ENCODE assay signal across 10 mouse cellular contexts in the genomic region with DNA sequence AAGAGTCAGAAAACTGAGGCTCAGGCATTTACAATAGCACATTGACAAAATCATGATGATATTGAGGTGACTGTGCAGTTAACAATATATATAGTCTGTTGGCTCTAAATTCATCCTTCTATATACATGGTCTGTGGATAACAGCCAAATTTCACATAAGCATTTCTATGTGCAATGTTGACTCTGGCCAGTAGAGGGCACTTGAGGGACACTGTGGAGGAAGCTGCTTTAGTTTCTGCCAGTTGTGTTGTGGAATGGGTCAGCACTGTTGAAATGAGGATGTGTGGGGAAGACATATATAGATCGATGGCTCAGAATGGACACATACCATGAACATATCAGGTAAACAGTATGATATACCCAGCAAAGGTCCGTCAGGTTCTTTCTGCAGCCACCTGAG. TPM values are rescaled to one million over a fixed set of nuclear protein-coding genes. Genes with fewer than 3 reads are reported as not detected.
DNase-seq lines count a peak whose midpoint lies in the region; ATAC-seq and TF ChIP-seq lines count a peak whose summit lies in the region.
"Had no signal": no experiment of that assay in that cellular context is flagged by ENCODE, and none has a peak within 500 bp of the region (broad histone marks: within the 10 kb centered on the region; RNA-seq: fewer than 3 reads in every experiment).

No protein-coding gene starts in this region.

- no peak overlapping the region for H3K27ac ChIP-seq in kidney, adult 2 months (ENCODE audit: insufficient read depth, low read depth, low read length)
- H3K27ac ChIP-seq in kidney, embryonic 16.5 days (ENCODE audit: low read length) = no peak overlapping the region
- H3K27ac ChIP-seq: midbrain, embryonic 12.5 days had no signal

- DNase-seq in kidney, adult 2 months = peak; percentile 27
- peak; percentile 12 for DNase-seq in MEL-GATA-1-ER (ENCODE audit: extremely low read depth, low read depth)
- DNase-seq in brain, embryonic 14.5 days (ENCODE audit: low read depth) = peak; percentile 78
- peak; percentile 4 to 34 for DNase-seq in frontal cortex, postnatal 10 days (ENCODE audit: low spot score in 2 of 2)
- peak; percentile 5 for DNase-seq in layer of hippocampus, adult 9-11 months
- peak; percentile 22 for DNase-seq in retina, adult 2 months (ENCODE audit: low read depth, low spot score)
- no peak for DNase-seq in T-cell, adult 2 months (ENCODE audit: low spot score)

- H3K9ac ChIP-seq in kidney, embryonic 16.5 days (replicated peaks; ENCODE audit: low read length) = no peak overlapping the region
- H3K9ac ChIP-seq: midbrain, embryonic 12.5 days had no signal

- 69% methylated on average over 2 of the region's 2 CpGs for WGBS in kidney, adult 2 months
- WGBS in kidney, embryonic 16.5 days = 65% methylated on average over 2 of the region's 2 CpGs

- H3K36me3 ChIP-seq in kidney, adult 2 months (ENCODE audit: control insufficient read depth, insufficient read depth, low read length) = no peaks in the 10 kb centered on the region
- no peaks in the 10 kb centered on the region for H3K36me3 ChIP-seq in kidney, embryonic 16.5 days (ENCODE audit: insufficient read depth, low read length)
- H3K36me3 ChIP-seq: midbrain, embryonic 12.5 days had no signal

- no peaks in the 10 kb centered on the region for H3K27me3 ChIP-seq in kidney, adult 2 months (replicated peaks; ENCODE audit: control insufficient read depth, insufficient read depth, low read length)
- no peaks in the 10 kb centered on the region for H3K27me3 ChIP-seq in kidney, embryonic 16.5 days (ENCODE audit: insufficient read depth, low read length)
- H3K27me3 ChIP-seq: midbrain, embryonic 12.5 days had no signal

- TF ChIP-seq POLR2A in kidney, adult 2 months (IDR thresholded peaks at IDR 0.05; ENCODE audit: low read depth, low read length) = no peak
- TF ChIP-seq POLR2A in brain, embryonic 14.5 days (IDR thresholded peaks at IDR 0.05; ENCODE audit: borderline replicate concordance, extremely low read depth, insufficient read depth, insufficient read length, poor library complexity, severe bottlenecking) = no peak

- ATAC-seq in kidney, embryonic 16.5 days (ENCODE audit: low FRiP score, low TSS enrichment) = no peak

- H3K4me2 ChIP-seq in kidney, embryonic 16.5 days (replicated peaks; ENCODE audit: low read depth, low read length) = no peak overlapping the region
- H3K4me2 ChIP-seq: midbrain, embryonic 12.5 days had no signal

- H3K9me3 ChIP-seq in kidney, embryonic 16.5 days (ENCODE audit: low read length) = peaks cover 8% of the 10 kb centered on the region; the same call in 1 of the 2 replicates
- H3K9me3 ChIP-seq: midbrain, embryonic 12.5 days had no signal

- no peaks in the 10 kb centered on the region for H3K4me1 ChIP-seq in kidney, adult 2 months (ENCODE audit: control insufficient read depth, insufficient read depth, low read length)
- no peaks in the 10 kb centered on the region for H3K4me1 ChIP-seq in kidney, embryonic 16.5 days (ENCODE audit: insufficient read depth, low read length)
- H3K4me1 ChIP-seq: midbrain, embryonic 12.5 days had no signal

- TF ChIP-seq CTCF in kidney, adult 2 months (conservative IDR thresholded peaks at IDR 0.05; ENCODE audit: insufficient read depth, insufficient read length, low read depth, low read length) = peak; percentile 59
- TF ChIP-seq CTCF in brain, embryonic 14.5 days (IDR thresholded peaks at IDR 0.05; ENCODE audit: borderline replicate concordance, extremely low read depth, insufficient read depth, insufficient read length) = peak; percentile 71; the same call in 1 of the 2 replicates

- no peak overlapping the region for H3K4me3 ChIP-seq in kidney, adult 2 months (ENCODE audit: insufficient read depth, low read depth, low read length)
- no peak overlapping the region for H3K4me3 ChIP-seq in kidney, embryonic 16.5 days (ENCODE audit: low read length)
- H3K4me3 ChIP-seq: erythroblast, embryonic 14.5 days; midbrain, embryonic 12.5 days had no signal

RNA-seq across cellular contexts. Expression of gene Hs6st2, which starts 54.8 kb away (rescaled TPM):
- polyA plus RNA-seq in kidney, adult 2 months (2012; rRNA removed) = 1.5 and 4.0 TPM in 2 replicates
- polyA plus RNA-seq in kidney, embryonic 16.5 days (2015; fragmentation: Nextera tagmentation; extraction: Ambion mirVana) = 19.2 and 20.3 TPM in 2 replicates
- polyA plus RNA-seq in brain, embryonic 14.5 days (2012; rRNA removed) = 15.7 and 23.2 TPM in 2 replicates
- polyA plus RNA-seq: erythroblast, embryonic 14.5 days had no signal
